Mouse (Mus musculus): ENCODE results near the gene 4921536K21Rik.

DNA sequence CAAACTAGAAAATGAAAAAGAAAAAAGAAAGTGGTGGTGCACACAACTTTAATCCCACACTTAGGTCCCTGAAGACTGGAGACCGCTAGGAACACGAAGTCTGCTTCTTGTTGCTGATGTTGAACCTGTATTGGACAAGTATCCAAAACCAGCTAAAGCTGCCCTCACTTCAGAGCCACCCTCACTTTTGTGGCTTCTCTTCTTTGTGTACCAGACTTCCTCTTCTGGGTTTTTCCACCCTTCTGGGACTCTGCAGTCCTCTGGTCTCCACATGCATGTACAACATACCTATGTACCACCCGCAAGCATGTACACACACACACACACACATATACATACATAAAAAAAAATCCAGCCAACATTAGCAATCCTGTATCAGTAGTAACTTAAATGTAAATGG is 11.2 kb downstream of the 4921536K21Rik start:
- no peak for TF ChIP-seq CTCF (IDR thresholded peaks at IDR 0.05; ENCODE audit: low read depth)
- no peak for TF ChIP-seq EP300 (IDR thresholded peaks at IDR 0.05; ENCODE audit: low read depth)
